Mouse (Mus musculus) forebrain, embryonic 16.5 days (tissue): ENCODE data around the gene Tenm3. TPM values are rescaled to one million over a fixed set of nuclear protein-coding genes. Genes with fewer than 3 reads are reported as not detected.
A peak's percentile ranks its signal among the peaks of the same experiment; 100 is the strongest.

Source experiments
- ATAC-seq: fragments of 200-750 bp; cut with Nextera tagmentation; 2 replicates; pipeline ENCODE4 v1.8.0; 2017; ENCODE audit warnings: mild to moderate bottlenecking, moderate library complexity
- H3K27ac ChIP-seq: fragments of 300-500 bp; sonication (generic); 2 replicates; pipeline ENCODE4 v1.5.1; 2014; ENCODE audit warnings: low read length, control low read depth
- H3K27me3 ChIP-seq: fragments of 300-500 bp; sonication (generic); replicated peaks from 2 replicates; pipeline ENCODE4 v1.6.1; 2014; ENCODE audit warnings: low read length; ENCODE audit not compliant: control insufficient read depth, insufficient read depth
- H3K36me3 ChIP-seq: fragments of 300-500 bp; sonication (generic); 2 replicates; pipeline ENCODE4 v1.6.1; 2014; ENCODE audit not compliant: control insufficient read depth, insufficient read depth
- H3K4me1 ChIP-seq: fragments of 300-500 bp; sonication (generic); replicated peaks from 2 replicates; pipeline ENCODE4 v1.6.1; 2014; ENCODE audit warnings: low read length; ENCODE audit not compliant: control insufficient read depth, insufficient read depth
- H3K4me2 ChIP-seq: fragments of 300-500 bp; sonication (generic); 2 replicates; pipeline ENCODE4 v1.6.1; 2014; ENCODE audit warnings: mild to moderate bottlenecking, low read length, control low read depth
- H3K4me3 ChIP-seq: fragments of 300-500 bp; sonication (generic); replicated peaks from 2 replicates; pipeline ENCODE4 v1.5.1; 2014; ENCODE audit warnings: mild to moderate bottlenecking, low read length, control low read depth
- H3K9ac ChIP-seq: fragments of 300-500 bp; sonication (generic); replicated peaks from 2 replicates; pipeline ENCODE4 v1.6.1; 2014; ENCODE audit warnings: low read depth, low read length, control low read depth
- H3K9me3 ChIP-seq: fragments of 300-500 bp; sonication (generic); 2 replicates; pipeline ENCODE4 v1.6.1; 2016; ENCODE audit warnings: low read length; ENCODE audit not compliant: control insufficient read depth
- WGBS: fragments of 180-500 bp; shearing (Covaris S2); extraction: QIAGEN DNeasy Blood & Tissue Kit; methylation state at CpG from one replicate; pipeline ENCODE4 v1.1.7; 2014; 5-methylcytosine and 5-hydroxymethylcytosine counted together
- polyA plus RNA-seq: library from polyadenylated mRNA; unstranded; fragments of >200 nt; fragmentation: Nextera tagmentation; extraction: Ambion mirVana; gene quantifications from 2 replicates; pipeline ENCODE4 v1.2.1, GENCODE M21; 2015

Gene Tenm3
- polyA plus RNA-seq, 1 experiment from 2014 or later = 24.8 TPM

DNA sequence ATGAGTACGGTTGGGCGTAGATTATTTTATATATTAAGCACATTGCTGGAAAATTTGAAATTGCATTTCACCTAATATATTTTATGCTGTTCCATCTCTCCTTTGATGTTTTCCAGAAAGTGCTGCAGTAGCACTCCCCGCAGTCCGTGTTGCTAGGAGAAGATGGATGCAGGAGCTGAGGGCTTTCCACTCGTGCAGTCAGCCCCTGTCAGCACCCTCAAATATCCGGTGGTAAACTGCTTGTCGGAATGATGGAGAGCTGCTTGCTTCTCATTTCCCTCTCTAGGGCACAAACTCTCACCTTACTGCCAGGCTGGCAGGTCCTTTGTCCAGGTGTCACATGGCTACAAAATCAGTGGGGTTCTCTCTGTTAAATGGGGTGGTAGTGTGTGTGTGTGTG is 610.8 kb downstream of the Tenm3 start:
- H3K4me3 ChIP-seq = no peak overlapping the region
- H3K27ac ChIP-seq = no peak overlapping the region
- peaks cover 33% of the 10 kb centered on the region for H3K36me3 ChIP-seq
- no peak for ATAC-seq
- no peaks in the 10 kb centered on the region for H3K27me3 ChIP-seq
- H3K4me1 ChIP-seq = no peaks in the 10 kb centered on the region
- 85% methylated on average over 7 of the region's 7 CpGs for WGBS
- peaks cover 3% of the 10 kb centered on the region; the same call in 1 of the 2 replicates for H3K9me3 ChIP-seq
- H3K9ac ChIP-seq = no peak overlapping the region
- H3K4me2 ChIP-seq = no peak overlapping the region

DNA sequence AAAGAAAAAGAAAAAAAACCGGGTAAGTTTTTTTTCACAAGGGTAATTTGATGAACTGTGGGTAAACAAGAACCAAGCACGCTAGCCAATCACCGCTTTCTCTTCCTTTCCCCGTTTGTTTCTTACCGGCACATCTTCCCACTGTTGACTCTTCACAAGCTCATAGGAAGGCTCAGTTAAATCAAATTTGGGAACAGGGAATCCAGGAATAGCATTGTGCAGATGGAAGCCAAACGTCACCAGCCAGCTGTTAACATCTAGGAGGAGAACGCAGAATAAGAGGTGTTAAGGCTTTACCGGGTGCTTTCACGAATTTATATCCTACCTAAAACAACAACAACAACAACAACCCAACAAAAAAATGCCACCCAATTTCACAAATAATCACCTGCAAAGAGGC is 611.9 kb downstream of the Tenm3 start:
- peaks cover 3% of the 10 kb centered on the region; the same call in 1 of the 2 replicates for H3K9me3 ChIP-seq
- ATAC-seq = no peak
- no peak overlapping the region for H3K4me3 ChIP-seq
- H3K4me2 ChIP-seq = no peak overlapping the region
- 81% methylated on average over 9 of the region's 9 CpGs for WGBS
- no peak overlapping the region for H3K9ac ChIP-seq
- H3K27ac ChIP-seq = no peak overlapping the region
- no peaks in the 10 kb centered on the region for H3K27me3 ChIP-seq
- H3K4me1 ChIP-seq = no peaks in the 10 kb centered on the region
- H3K36me3 ChIP-seq = peaks cover 33% of the 10 kb centered on the region

GRCm38 (mm10) chr8:48231389-48231788 is 612.4 kb downstream of the Tenm3 start:
- Histone ChIP-seq H3K36me3 (peaks cover 31% of the 10 kb centered on the region), H3K4me3 (no peak overlapping the region), H3K9ac (no peak overlapping the region), H3K4me2 (no peak overlapping the region), H3K4me1 (no peaks in the 10 kb centered on the region), H3K9me3 (peaks cover 3% of the 10 kb centered on the region; the same call in 1 of the 2 replicates), H3K27me3 (no peaks in the 10 kb centered on the region), H3K27ac (no peak overlapping the region)
- ATAC-seq = no peak
- WGBS = 54% methylated on average over 9 of the region's 9 CpGs

- Histone ChIP-seq H3K4me3 (no peak overlapping the region), H3K4me2 (no peak overlapping the region), H3K36me3 (peaks cover 14% of the 10 kb centered on the region), H3K9me3 (peaks cover 3% of the 10 kb centered on the region; the same call in 1 of the 2 replicates), H3K27me3 (no peaks in the 10 kb centered on the region), H3K9ac (no peak overlapping the region), H3K4me1 (peaks cover 11% of the 10 kb centered on the region), H3K27ac (no peak overlapping the region)
- no peak for ATAC-seq
- 97% methylated on average over 35 of the region's 35 CpGs for WGBS
Observed at GRCm38 (mm10) chr8:48228676-48229075, 615.1 kb downstream of the Tenm3 start.

DNA sequence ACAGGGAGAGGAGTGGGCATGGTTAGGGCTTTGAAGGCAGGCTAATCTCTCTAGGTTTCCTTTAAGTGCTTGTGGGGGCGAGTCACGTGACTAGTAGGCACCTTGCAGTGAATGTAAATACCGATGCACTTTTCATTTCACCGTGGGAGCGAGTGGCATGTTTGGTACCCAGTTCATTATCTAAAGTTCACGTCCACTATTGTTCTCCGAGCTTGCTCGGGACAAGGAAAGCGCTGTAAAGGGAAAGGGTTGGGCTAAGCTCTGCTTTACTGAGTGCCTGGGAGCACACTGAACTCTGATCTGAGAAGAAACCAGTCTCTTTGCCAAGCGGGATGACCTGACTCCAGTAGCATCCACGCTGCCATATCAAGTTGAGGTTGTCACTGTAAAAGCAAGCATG is 619.0 kb downstream of the Tenm3 start:
- H3K36me3 ChIP-seq = peaks cover 14% of the 10 kb centered on the region
- no peak overlapping the region for H3K27ac ChIP-seq
- H3K4me3 ChIP-seq = peak overlapping the region; percentile 6; the same call in 1 of the 2 replicates
- peak overlapping the region; percentile 32 for H3K4me2 ChIP-seq
- WGBS = 5% methylated on average over 11 of the region's 11 CpGs
- H3K9ac ChIP-seq = no peak overlapping the region
- H3K27me3 ChIP-seq = peaks cover 3% of the 10 kb centered on the region
- peaks cover 25% of the 10 kb centered on the region for H3K4me1 ChIP-seq
- ATAC-seq = peak; percentile 7; the same call in 1 of the 2 replicates
- H3K9me3 ChIP-seq = peaks cover 3% of the 10 kb centered on the region; the same call in 1 of the 2 replicates

DNA sequence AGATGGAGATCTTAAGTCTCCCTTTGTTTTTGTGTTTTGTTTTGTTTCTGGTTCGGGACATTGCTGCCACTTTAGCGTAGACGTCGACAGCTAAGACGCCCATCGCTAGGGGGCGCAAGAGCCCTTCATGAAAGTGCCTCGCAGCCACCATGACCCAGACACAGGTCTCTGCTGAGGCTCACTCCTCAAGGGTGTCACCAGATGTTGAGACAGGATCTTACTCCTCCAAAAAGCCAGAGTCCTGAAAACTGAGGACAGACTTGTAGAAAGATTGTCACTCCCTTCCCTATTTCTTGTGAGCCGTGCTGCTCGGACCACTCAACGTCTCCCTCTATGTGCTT is 621.4 kb downstream of the Tenm3 start:
- peak overlapping the region; percentile 38 for H3K9ac ChIP-seq
- peaks cover 3% of the 10 kb centered on the region for H3K27me3 ChIP-seq
- ATAC-seq = peak; percentile 75
- no peak overlapping the region for H3K27ac ChIP-seq
- no peaks in the 10 kb centered on the region for H3K9me3 ChIP-seq
- WGBS = 10% methylated on average over 11 of the region's 11 CpGs
- H3K4me1 ChIP-seq = peaks cover 25% of the 10 kb centered on the region
- peak overlapping the region; percentile 30 for H3K4me3 ChIP-seq
- H3K4me2 ChIP-seq = peak overlapping the region; percentile 50
- no peaks in the 10 kb centered on the region for H3K36me3 ChIP-seq

DNA sequence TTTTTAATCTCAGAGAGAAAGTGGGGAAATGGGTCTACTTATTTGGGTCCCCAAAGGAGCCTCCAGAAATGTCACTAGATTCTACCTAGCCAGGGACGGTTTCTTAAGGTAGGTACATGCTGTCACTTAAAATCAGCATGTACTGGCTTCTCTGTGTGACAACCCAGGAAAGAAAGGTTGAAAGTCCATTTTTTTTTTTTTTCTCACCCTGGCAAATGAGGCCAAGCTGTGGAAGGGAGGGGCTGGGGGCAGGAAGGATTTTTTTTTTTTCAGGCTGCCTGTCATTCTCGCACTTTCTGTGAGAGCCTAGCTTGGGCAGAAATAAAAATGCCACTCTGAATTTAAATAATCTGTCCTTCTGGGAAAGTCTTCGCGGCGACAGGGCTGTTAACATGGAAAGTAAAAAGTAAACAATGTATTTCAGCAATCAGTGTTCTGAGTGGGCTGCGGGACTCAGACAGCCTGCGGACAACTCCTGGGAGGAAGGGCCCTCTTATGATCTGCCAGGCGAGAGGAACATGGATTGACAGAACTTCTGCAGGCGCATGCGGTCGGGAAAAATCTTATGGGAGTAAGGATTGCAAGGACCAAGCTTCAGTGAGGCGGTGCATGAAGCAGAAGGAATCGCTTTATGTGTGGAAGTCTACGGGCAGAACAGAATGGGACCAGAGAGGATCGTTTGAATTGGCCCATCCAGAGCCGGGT is 621.9 kb downstream of the Tenm3 start:
- Histone ChIP-seq H3K36me3 (no peaks in the 10 kb centered on the region), H3K9ac (peak overlapping the region; percentile 38), H3K4me2 (peak overlapping the region; percentile 50), H3K4me3 (peak overlapping the region; percentile 30), H3K27ac (no peak overlapping the region), H3K9me3 (no peaks in the 10 kb centered on the region), H3K27me3 (peaks cover 3% of the 10 kb centered on the region), H3K4me1 (peaks cover 25% of the 10 kb centered on the region)
- ATAC-seq = peak; percentile 39
- 6% methylated on average over 16 of the region's 16 CpGs for WGBS

DNA sequence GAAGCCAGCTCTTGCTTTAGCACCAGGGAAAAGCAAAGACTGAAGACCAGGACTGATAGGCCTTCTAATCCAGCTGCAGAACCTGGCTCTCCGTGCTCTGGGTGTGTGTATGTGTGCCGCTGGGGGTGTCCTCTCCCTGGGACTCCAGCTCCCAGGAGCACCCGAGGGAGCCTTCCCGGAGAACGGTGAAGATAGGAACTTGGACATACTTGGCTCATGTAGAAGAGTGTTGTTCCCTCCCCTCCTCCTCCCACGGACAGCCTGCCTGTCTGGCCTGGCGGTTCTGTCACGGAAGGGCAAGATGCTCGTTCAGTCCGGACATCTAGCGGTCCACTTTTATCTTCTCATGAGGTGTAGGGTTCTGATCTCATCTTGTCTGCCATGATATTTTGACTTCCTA is 622.4 kb downstream of the Tenm3 start:
- WGBS = 68% methylated on average over 11 of the region's 11 CpGs
- Histone ChIP-seq H3K36me3 (no peaks in the 10 kb centered on the region), H3K4me1 (peaks cover 25% of the 10 kb centered on the region), H3K9ac (no peak overlapping the region), H3K27ac (no peak overlapping the region), H3K4me2 (no peak overlapping the region), H3K27me3 (peaks cover 3% of the 10 kb centered on the region), H3K4me3 (no peak overlapping the region), H3K9me3 (no peaks in the 10 kb centered on the region)
- ATAC-seq = no peak

DNA sequence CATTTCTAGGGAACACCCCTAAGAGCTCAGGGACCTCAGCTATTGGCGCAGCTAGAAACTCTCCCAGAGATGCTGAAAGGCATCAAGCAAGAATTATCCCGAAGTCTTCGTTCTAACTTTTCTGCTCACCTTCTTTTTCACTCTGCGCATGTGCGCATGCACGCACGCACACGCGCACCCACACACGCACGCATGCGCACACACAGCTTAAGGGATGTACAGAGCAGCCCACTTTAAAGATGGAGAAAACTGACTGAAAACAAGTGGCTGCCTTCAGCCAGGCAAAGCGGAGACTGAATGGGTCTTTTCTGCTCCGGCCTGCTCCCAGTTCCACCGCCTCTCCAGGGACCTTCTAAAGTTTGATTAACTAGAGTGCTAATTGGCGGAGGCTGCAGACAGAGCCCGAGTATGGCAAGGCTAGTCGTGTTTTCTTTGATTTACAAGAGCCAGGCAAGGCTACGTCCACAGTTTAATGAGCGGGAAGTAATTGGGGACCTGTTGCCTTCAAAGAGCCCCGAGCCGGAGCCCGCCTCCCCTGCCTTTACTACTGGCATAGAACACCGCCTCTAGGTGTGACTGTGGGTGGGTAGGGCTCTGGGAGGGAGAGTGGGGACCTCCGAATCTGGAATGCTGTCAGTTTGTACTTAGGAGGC is 623.1 kb downstream of the Tenm3 start:
- H3K9me3 ChIP-seq = no peaks in the 10 kb centered on the region
- peak overlapping the region; percentile 17; the same call in 1 of the 2 replicates for H3K4me2 ChIP-seq
- WGBS = 37% methylated on average over 25 of the region's 25 CpGs
- no peak overlapping the region for H3K9ac ChIP-seq
- no peaks in the 10 kb centered on the region for H3K36me3 ChIP-seq
- peak; percentile 6 for ATAC-seq
- no peak overlapping the region for H3K27ac ChIP-seq
- peaks cover 29% of the 10 kb centered on the region for H3K4me1 ChIP-seq
- peaks cover 3% of the 10 kb centered on the region for H3K27me3 ChIP-seq
- H3K4me3 ChIP-seq = peak overlapping the region; percentile 13; the same call in 1 of the 2 replicates
